Mouse (Mus musculus): Measurements from ENCODE around the gene Mthfd2l. TPM values are rescaled to one million over a fixed set of nuclear protein-coding genes. Genes with fewer than 3 reads are reported as not detected.

Gene Mthfd2l
- total RNA-seq (2021): 15.3 and 16.7 TPM in 2 replicates
- long read RNA-seq, experiment 1, transcript Mthfd2l-203 (2 exons, 688 nt): major isoform, 15 of 27 reads
- long read RNA-seq, experiment 1, transcript Mthfd2l-201 (8 exons, 2,159 nt): minor isoform, 7 of 27 reads
- long read RNA-seq, experiment 1, partial matches to known transcripts: 0 of 27 reads
- long read RNA-seq, experiment 1, other reads (novel, unspliced or antisense): 5 of 27 reads
- long read RNA-seq, experiment 2, transcript Mthfd2l-203 (2 exons, 688 nt): major isoform, 10 of 16 reads
- long read RNA-seq, experiment 2, partial matches to known transcripts: 0 of 16 reads
- long read RNA-seq, experiment 2, other reads (novel, unspliced or antisense): 3 of 16 reads

GRCm38 (mm10) chr5:90930971-90931851 lies at the start of gene Mthfd2l:
Gene Mthfd2l (plus strand): TSS chr5:90931117.
- peak; percentile 94 for DNase-seq

GRCm38 (mm10) chr5:90881682-90882081 lies 49.2 kb upstream of the Mthfd2l start:
- no peak for DNase-seq

- DNase-seq: no peak
Measured at GRCm38 (mm10) chr5:90882146-90882545, 48.8 kb upstream of the Mthfd2l start.

GRCm38 (mm10) chr5:90884628-90885242 lies 46.2 kb upstream of the Mthfd2l start:
- no peak for DNase-seq

DNA sequence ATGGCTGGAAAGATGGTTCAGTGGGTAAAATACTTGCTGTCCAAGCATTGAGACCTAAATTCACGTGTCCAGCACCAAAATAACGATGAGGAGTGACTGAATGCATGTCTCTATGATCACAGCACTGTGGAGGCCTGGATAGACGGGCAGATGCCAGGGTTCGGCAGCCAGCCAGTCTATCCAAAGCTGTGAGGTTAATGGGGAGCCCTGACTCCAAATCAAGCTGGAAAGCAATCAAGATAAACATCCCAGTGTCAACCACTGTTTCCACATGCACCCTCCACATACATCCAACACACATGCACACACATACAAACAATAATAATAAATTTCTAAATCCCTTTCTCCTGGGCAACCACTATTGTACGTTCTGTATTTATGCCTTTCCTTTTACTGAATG lies 42.3 kb upstream of the Mthfd2l start:
- DNase-seq: no peak

GRCm38 (mm10) chr5:90890519-90891463 lies 40.1 kb upstream of the Mthfd2l start, which contains the start of gene Cxcl1:
Gene Cxcl1 (plus strand): TSS chr5:90891241.
- DNase-seq: peak; percentile 49

- no peak for DNase-seq
Measured at GRCm38 (mm10) chr5:90891464-90891813, 39.5 kb upstream of the Mthfd2l start.

GRCm38 (mm10) chr5:90894231-90894630 lies 36.7 kb upstream of the Mthfd2l start:
- DNase-seq: no peak

DNA sequence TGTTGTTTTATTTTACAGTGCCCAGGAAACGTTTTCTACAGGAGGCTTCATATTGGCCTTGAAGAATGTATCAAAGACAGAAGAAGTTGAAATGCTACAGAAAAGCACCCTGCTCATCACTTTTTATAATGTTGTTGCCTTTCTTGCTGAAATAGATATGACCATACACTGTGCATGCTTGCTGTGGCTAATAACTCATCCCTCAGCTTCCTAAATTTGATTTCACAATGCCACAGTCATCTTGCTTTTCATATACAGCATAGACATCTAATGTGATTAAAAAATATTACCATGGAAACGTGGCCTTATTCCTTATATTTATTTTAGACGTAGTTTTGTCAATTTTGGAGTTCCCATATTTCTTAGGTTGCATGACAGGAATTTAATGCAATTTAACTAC lies 33.5 kb upstream of the Mthfd2l start:
- no peak for DNase-seq

DNA sequence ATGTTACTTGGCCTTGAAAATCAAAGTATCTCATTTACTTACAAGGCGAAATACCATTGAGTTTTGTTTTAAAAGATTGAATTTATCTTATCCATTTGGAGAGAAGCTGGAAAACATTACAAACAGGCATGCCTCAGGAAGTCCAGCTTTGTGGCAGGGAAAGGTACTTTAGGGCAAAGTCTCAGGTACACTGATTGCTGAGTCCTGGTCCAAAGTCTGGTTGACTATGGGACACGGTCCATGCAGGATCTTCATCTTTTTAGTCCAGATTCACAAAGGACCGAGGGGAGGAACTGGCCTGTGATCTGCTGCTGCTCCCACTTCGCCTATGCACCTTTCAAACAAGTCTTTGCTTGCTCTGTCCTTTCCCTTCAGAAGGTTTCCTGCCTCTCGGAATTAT lies 31.6 kb upstream of the Mthfd2l start:
- DNase-seq: no peak

- peak; percentile 64 for DNase-seq
Measured at GRCm38 (mm10) chr5:90900147-90900546, 30.8 kb upstream of the Mthfd2l start.

DNA sequence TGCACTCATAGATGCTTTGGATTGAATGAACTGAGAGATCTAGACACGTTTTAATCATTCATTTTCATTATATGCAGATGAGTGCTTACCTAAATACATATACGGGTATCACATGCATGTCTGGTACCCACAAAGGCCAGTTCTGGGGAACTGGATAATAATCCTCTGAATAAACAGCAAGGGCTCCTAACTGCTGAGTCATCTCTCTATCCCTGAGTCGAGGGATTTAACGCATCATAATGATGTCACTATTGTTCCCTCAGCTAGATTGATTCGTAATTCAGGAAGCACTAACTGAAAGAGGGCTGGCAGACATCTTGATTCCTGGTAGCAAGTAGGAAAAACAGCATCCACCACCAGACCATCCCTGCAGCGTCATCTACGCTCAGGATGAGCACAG lies 30.2 kb upstream of the Mthfd2l start:
- no peak for DNase-seq

DNA sequence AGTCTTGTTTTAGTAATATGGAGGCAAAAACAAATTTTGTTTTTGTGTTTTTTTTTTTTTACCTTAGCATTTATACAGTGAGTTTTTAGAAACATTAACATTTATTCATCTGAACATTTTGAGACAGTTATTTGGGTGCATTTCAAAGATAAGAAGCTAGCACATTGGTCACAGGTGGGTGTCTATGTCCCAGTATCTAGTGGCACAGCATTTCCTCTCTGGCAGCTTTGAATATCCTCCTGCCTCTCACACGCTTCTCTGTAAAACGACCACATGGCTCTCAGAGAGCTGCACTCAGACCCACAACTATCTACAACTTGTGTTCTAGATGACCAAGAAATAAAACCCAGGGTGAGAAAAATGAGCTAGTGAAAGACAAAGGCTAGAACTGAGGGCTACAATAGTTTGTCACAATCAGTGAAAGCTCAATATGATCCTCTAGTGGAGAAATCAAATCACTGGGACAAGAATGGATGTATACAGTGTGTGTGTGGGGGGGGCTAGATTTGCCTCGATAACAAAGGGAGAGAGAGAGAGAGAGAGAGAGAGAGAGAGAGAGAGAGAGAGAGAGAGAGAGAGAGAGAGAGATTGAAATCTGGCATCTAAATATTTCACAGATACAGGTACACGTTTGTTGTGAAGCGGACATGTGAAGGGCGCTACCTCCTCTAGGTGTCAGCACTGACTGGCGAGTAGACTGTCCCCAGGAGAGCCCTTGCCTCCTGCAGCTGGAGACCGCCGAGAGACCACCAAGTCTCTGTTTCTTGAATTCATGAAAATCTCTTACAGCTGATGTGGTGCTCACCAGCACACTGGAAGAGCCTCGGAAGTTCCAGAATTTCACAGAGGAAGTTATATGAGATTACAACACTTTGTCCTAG lies 28.3 kb upstream of the Mthfd2l start:
- DNase-seq: no peak

DNA sequence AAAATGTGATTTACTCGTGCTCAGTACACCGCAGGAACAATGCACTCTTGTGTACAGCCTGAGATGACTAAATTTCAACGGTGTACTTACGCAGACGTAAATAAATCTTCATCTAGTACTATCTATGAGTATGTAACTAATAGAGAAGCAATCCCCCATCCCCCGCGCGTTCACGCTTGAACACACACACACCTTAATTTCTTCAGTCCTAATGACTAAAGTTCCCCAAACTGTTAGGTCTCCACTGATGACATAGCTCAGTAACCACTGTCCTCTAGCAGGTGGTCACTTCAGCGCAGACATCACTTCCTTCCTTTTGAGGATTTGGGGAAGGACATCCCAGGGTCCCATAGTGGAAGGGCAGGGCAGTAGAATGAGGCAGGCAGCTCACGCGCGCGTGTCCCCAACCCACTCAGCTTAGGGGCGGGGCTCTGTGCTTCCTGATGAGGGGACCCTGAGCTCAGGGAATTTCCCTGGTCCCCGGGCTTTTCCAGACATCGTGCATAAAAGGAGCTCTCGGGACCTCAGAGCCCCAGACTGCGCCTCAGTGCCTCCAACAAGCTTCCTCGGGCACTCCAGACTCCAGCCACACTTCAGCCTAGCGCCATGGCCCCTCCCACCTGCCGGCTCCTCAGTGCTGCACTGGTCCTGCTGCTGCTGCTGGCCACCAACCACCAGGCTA lies 27.4 kb upstream of the Mthfd2l start, which contains the start of gene Cxcl2:
Gene Cxcl2 (plus strand): TSS at position 533 of the 682 bp plus-strand sequence.
- DNase-seq: peak; percentile 9

GRCm38 (mm10) chr5:90908983-90909382 lies 21.9 kb upstream of the Mthfd2l start:
- peak; percentile 66 for DNase-seq

DNA sequence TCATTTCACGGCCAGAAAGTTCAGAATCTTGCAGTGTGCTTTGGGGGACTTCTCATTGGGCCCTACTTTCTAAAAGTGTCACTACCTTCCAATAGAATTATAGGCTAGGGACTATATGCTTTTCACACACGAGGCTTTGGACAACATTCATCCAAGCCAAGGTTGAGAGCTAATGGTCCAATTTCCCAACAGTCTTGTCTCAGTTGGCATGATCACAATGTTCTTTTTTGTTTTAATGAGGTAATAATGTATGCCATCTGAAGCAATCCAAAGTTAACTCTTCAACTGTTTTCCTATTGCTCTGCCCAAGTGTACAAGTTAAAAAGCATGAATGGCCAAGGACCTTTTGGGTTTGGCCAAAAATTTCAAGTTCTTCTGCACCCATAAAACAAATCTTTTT lies 11.4 kb upstream of the Mthfd2l start:
- no peak for DNase-seq

DNA sequence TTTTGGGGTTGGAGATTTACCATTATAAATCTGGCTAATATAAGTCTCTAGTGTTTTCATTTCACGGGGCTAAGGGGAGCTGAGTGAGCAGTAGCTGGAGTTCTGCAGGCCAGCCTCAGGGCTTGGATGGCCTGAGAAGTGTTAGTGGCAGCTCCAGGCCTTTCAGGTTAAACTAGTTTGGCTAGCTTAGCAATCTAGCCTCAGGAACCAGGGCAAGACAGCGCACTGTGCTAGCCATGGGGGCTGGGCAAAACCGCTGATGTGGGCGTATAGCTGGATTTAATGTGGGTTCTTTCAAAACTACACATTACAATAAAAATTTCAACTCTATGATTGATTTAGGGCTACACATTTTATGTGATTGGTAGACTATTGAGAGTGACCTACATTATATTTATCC lies 8.0 kb upstream of the Mthfd2l start:
- DNase-seq: no peak

DNA sequence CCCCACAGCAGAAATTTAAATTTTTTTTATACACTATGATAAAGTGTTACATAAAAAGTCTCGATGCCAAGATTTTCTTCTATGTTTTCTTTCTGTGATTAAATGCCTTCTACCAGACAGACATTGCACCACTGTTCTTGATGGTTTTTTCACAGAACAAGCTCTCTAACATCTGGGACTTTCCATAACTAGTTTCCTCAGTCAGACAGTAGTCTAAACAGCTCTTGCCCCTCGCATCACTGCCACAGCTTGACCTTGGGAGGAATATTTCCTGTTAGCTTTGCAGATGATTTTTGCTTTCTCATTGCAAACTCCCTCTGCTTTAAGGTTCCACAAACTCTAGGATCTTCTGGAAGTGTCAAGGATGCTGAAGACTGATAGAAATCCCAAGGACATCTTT lies 371 bp upstream of the Mthfd2l start:
- DNase-seq: peak; percentile 9

DNA sequence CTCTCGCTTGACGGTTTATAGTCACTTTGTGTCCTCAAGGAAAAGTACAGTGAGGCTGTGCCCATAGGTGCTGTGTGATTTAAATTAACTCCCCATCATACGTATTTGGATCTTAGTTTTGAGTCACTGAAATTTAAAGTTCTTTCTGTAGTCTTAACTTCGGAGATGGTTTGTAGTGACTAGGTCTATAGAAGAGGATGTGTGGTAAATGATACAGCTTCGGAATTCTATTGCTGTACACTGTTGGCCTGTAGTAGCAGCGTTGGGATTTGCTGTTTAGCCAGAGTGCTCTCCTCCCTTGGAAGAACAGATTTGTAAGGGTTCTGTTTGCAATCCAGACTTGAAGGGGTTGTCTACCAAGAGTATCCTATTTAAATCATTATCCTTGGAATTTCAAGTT lies 994 bp downstream of the Mthfd2l start:
- no peak for DNase-seq

GRCm38 (mm10) chr5:90936706-90937105 lies 5.8 kb downstream of the Mthfd2l start:
- no peak for DNase-seq

All from adrenal gland, postnatal 14 days (tissue).